Mouse (Mus musculus) layer of hippocampus, postnatal 36 days (tissue): ENCODE measurements around the gene Trim7. TPM values are rescaled to one million over a fixed set of nuclear protein-coding genes. Genes with fewer than 3 reads are reported as not detected.
A peak's percentile ranks its signal among the peaks of the same experiment; 100 is the strongest.
"Not testable (repeated sequence)": the region's sequence is repeated elsewhere in the genome, so short reads cannot be mapped to it uniquely, and the experiment has no call there.

Experiments used
- DNase-seq, 2 experiments: peaks; one replicate each; pipeline ENCODE4 v3.0.0; 2022
- total RNA-seq, 2 experiments: library from RNA; stranded (reverse); gene quantifications; 2 replicates each; pipeline ENCODE4 v1.2.3; 2021

Trim7 gene
- total RNA-seq, 2 experiments from 2014 or later, result 1.6 to 2.5 TPM

- DNase-seq, result no peak
These were observed 2.0 kb downstream of the Trim7 start for GRCm38 (mm10) chr11:48827926-48828325.

- no peak for DNase-seq
These were observed 4.3 kb downstream of the Trim7 start for GRCm38 (mm10) chr11:48830279-48830678.

GRCm38 (mm10) chr11:48831273-48831672, 5.3 kb downstream of the Trim7 start:
- DNase-seq, result no peak

- DNase-seq, result no peak
These were observed 7.3 kb downstream of the Trim7 start for GRCm38 (mm10) chr11:48833078-48833730.

- DNase-seq, result peak; percentile 90 to 91
These were observed 8.0 kb downstream of the Trim7 start for GRCm38 (mm10) chr11:48833731-48834639.

GRCm38 (mm10) chr11:48835923-48836322, 10.0 kb downstream of the Trim7 start:
- DNase-seq, result no peak

- DNase-seq, result no peak
These were observed 11.0 kb downstream of the Trim7 start for GRCm38 (mm10) chr11:48836990-48837309.

GRCm38 (mm10) chr11:48837310-48838180, 11.6 kb downstream of the Trim7 start:
- peak in 1 of 2 experiments; percentile 50 for DNase-seq

- no peak for DNase-seq
These were observed 12.3 kb downstream of the Trim7 start for GRCm38 (mm10) chr11:48838181-48838797.

- no peak for DNase-seq
These were observed 13.1 kb downstream of the Trim7 start for GRCm38 (mm10) chr11:48838879-48839680.

- DNase-seq, result no peak
These were observed 14.9 kb downstream of the Trim7 start for GRCm38 (mm10) chr11:48840805-48841204.

- no peak for DNase-seq
These were observed 15.3 kb downstream of the Trim7 start for GRCm38 (mm10) chr11:48841213-48841612.

- DNase-seq, result no peak
These were observed 16.4 kb downstream of the Trim7 start for GRCm38 (mm10) chr11:48842378-48842792.

GRCm38 (mm10) chr11:48843202-48843601, 17.3 kb downstream of the Trim7 start:
- no peak for DNase-seq

GRCm38 (mm10) chr11:48844309-48844708, 18.4 kb downstream of the Trim7 start:
- no peak for DNase-seq

GRCm38 (mm10) chr11:48845244-48845815, 19.4 kb downstream of the Trim7 start:
- no peak for DNase-seq

- not testable (repeated sequence) for DNase-seq
These were observed 20.4 kb downstream of the Trim7 start for GRCm38 (mm10) chr11:48846362-48846761.

GRCm38 (mm10) chr11:48846881-48847280, 20.9 kb downstream of the Trim7 start:
- no peak for DNase-seq

- no peak for DNase-seq
These were observed 24.3 kb downstream of the Trim7 start for GRCm38 (mm10) chr11:48850240-48850639.

- DNase-seq, result no peak
These were observed 25.5 kb downstream of the Trim7 start for GRCm38 (mm10) chr11:48851270-48851995.
